Mouse (Mus musculus) MEL (cell line): ENCODE measurements around the gene Ppdpf. TPM values are rescaled to one million over a fixed set of nuclear protein-coding genes. Genes with fewer than 3 reads are reported as not detected.

Source experiments
- DNase-seq: peaks from one replicate; pipeline ENCODE4 v3.0.0; 2011; ENCODE audit warnings: low read depth, low spot score
- H3K27ac ChIP-seq: 2 replicates; pipeline ENCODE4 v1.5.1; 2012; ENCODE audit warnings: low read depth, mild to moderate bottlenecking, control low read depth, low read length, moderate library complexity; ENCODE audit not compliant: control insufficient read depth
- H3K27me3 ChIP-seq, 2 experiments: fragments of 150-350 bp in 1 of 2; sonication (generic) in 1 of 2; 2 replicates each; pipeline ENCODE4 v1.6.1; 2012; ENCODE audit warnings: low read length in 2 of 2, mild to moderate bottlenecking in 2 of 2, improper control_type of control experiment in 1 of 2, moderate library complexity in 1 of 2; ENCODE audit not compliant: insufficient read depth in 2 of 2, control insufficient read depth in 1 of 2
- H3K36me3 ChIP-seq, 2 experiments: 2 replicates each; pipeline ENCODE4 v1.6.1; 2012 to 2014; ENCODE audit warnings: low read length in 2 of 2, improper control_type of control experiment in 1 of 2, inconsistent platforms in 1 of 2, mild to moderate bottlenecking in 1 of 2; ENCODE audit not compliant: insufficient read depth in 2 of 2, control insufficient read depth in 1 of 2
- H3K4me1 ChIP-seq, 2 experiments: fragments of 150-350 bp in 1 of 2; sonication (generic) in 1 of 2; 2 replicates each; pipeline ENCODE4 v1.6.1; 2012; ENCODE audit warnings: low read length in 2 of 2, improper control_type of control experiment in 1 of 2, mild to moderate bottlenecking in 1 of 2; ENCODE audit not compliant: insufficient read depth in 2 of 2, control insufficient read depth in 1 of 2
- H3K4me3 ChIP-seq, 2 experiments: fragments of 150-350 bp in 1 of 2; sonication (generic) in 1 of 2; 2 replicates each; pipeline ENCODE4 v1.5.1; 2012; ENCODE audit warnings: low read depth in 2 of 2, low read length in 2 of 2, mild to moderate bottlenecking in 2 of 2, moderate library complexity in 2 of 2, control low read depth in 1 of 2, improper control_type of control experiment in 1 of 2; ENCODE audit not compliant: control insufficient read depth in 1 of 2, insufficient read depth in 1 of 2
- H3K79me2 ChIP-seq: 2 replicates; pipeline ENCODE4 v1.6.1; 2012; ENCODE audit warnings: mild to moderate bottlenecking, low read length, moderate library complexity; ENCODE audit not compliant: control insufficient read depth, poor library complexity, insufficient read depth
- H3K9ac ChIP-seq: 2 replicates; pipeline ENCODE4 v1.6.1; 2012; ENCODE audit warnings: low read depth, mild to moderate bottlenecking, control low read depth, low read length, moderate library complexity; ENCODE audit not compliant: control insufficient read depth, poor library complexity, severe bottlenecking
- H3K9me3 ChIP-seq: fragments of 150-350 bp; sonication (generic); replicated peaks from 2 replicates; pipeline ENCODE4 v1.6.1; 2012; ENCODE audit warnings: mild to moderate bottlenecking, low read length, improper control_type of control experiment, moderate library complexity; ENCODE audit not compliant: insufficient read depth
- BHLHE40 ChIP-seq: IDR thresholded peaks from 2 replicates; pipeline ENCODE4 v1.6.1; 2012; ENCODE audit warnings: low read depth, mild to moderate bottlenecking, inconsistent platforms, low read length, improper control_type of control experiment, borderline replicate concordance
- CHD1 ChIP-seq: IDR thresholded peaks from 2 replicates; pipeline ENCODE4 v1.6.1; 2012; ENCODE audit warnings: low read depth, mild to moderate bottlenecking, inconsistent platforms, low read length, improper control_type of control experiment
- E2F4 ChIP-seq: IDR thresholded peaks from 2 replicates; pipeline ENCODE4 v1.6.1; 2011; ENCODE audit warnings: low read depth, low read length, improper control_type of control experiment, borderline replicate concordance
- ELF1 ChIP-seq: IDR thresholded peaks from 2 replicates; pipeline ENCODE4 v1.6.1; 2014; ENCODE audit warnings: low read depth, mild to moderate bottlenecking, inconsistent platforms, low read length, improper control_type of control experiment, moderate library complexity
- ETS1 ChIP-seq: IDR thresholded peaks from 2 replicates; pipeline ENCODE4 v1.6.1; 2012; ENCODE audit warnings: low read depth, mild to moderate bottlenecking, inconsistent platforms, low read length, improper control_type of control experiment, moderate library complexity
- GABPA ChIP-seq: IDR thresholded peaks from 2 replicates; pipeline ENCODE4 v1.6.1; 2012; ENCODE audit warnings: low read depth, mild to moderate bottlenecking, inconsistent platforms, low read length, improper control_type of control experiment, moderate library complexity
- HCFC1 ChIP-seq: IDR thresholded peaks from 2 replicates; pipeline ENCODE4 v1.6.1; 2012; ENCODE audit warnings: low read depth, mild to moderate bottlenecking, inconsistent platforms, low read length, improper control_type of control experiment, moderate library complexity
- JUND ChIP-seq: IDR thresholded peaks from 2 replicates; pipeline ENCODE4 v1.6.1; 2011; ENCODE audit warnings: low read depth, mild to moderate bottlenecking, improper control_type of control experiment, low read length
- MAFK ChIP-seq: IDR thresholded peaks from 2 replicates; pipeline ENCODE4 v1.6.1; 2011; ENCODE audit warnings: low read depth, mild to moderate bottlenecking, low read length, improper control_type of control experiment, borderline replicate concordance
- MAX ChIP-seq: IDR thresholded peaks from 2 replicates; pipeline ENCODE4 v1.6.1; 2011; ENCODE audit warnings: low read length, improper control_type of control experiment
- MYB ChIP-seq: IDR thresholded peaks from 2 replicates; pipeline ENCODE4 v1.6.1; 2011; ENCODE audit warnings: mild to moderate bottlenecking, low read depth, low read length, improper control_type of control experiment
- NRF1 ChIP-seq: IDR thresholded peaks from 2 replicates; pipeline ENCODE4 v1.6.1; 2014; ENCODE audit warnings: low read depth, mild to moderate bottlenecking, inconsistent platforms, low read length, improper control_type of control experiment, moderate library complexity; ENCODE audit not compliant: poor library complexity, insufficient read depth, severe bottlenecking
- POLR2AphosphoS5 ChIP-seq: IDR thresholded peaks from 2 replicates; pipeline ENCODE4 v1.6.1; 2012; ENCODE audit warnings: low read depth, borderline replicate concordance, mild to moderate bottlenecking, inconsistent platforms, low read length, moderate library complexity, mixed read lengths
- RAD21 ChIP-seq: IDR thresholded peaks from 2 replicates; pipeline ENCODE4 v1.6.1; 2011; ENCODE audit warnings: mild to moderate bottlenecking, low read depth, low read length, improper control_type of control experiment
- TAL1 ChIP-seq: IDR thresholded peaks from 2 replicates; pipeline ENCODE4 v1.6.1; 2012; ENCODE audit warnings: mild to moderate bottlenecking, inconsistent platforms, low read length, moderate library complexity, mixed read lengths
- TBP ChIP-seq: IDR thresholded peaks from 2 replicates; pipeline ENCODE4 v1.8.0; 2011; ENCODE audit warnings: low read depth, low read length, improper control_type of control experiment
- TCF12 ChIP-seq: IDR thresholded peaks from 2 replicates; pipeline ENCODE4 v1.6.1; 2014; ENCODE audit warnings: low read depth, mild to moderate bottlenecking, inconsistent platforms, low read length, improper control_type of control experiment, moderate library complexity
- UBTF ChIP-seq: IDR thresholded peaks from 2 replicates; pipeline ENCODE4 v1.6.1; 2012; ENCODE audit warnings: low read depth, mild to moderate bottlenecking, inconsistent platforms, low read length, improper control_type of control experiment, moderate library complexity, borderline replicate concordance; ENCODE audit not compliant: insufficient read depth
- ZKSCAN1 ChIP-seq: IDR thresholded peaks from 2 replicates; pipeline ENCODE4 v1.6.1; 2012; ENCODE audit warnings: low read depth, mild to moderate bottlenecking, inconsistent platforms, low read length, improper control_type of control experiment, moderate library complexity
- ZNF384 ChIP-seq: IDR thresholded peaks from 2 replicates; pipeline ENCODE4 v1.6.1; 2012; ENCODE audit warnings: low read depth, mild to moderate bottlenecking, inconsistent platforms, low read length, improper control_type of control experiment
- polyA plus RNA-seq, 2 experiments: library from polyadenylated mRNA; stranded (reverse) in 1 of 2; unstranded in 1 of 2; fragments of >175 nt in 1 of 2; fragments of >200 nt in 1 of 2; gene quantifications; 2 replicates each; pipeline versions ENCODE4 v1.2.1 to v1.2.4; 2012; ENCODE audit warnings: low replicate concordance in 2 of 2, low read depth in 1 of 2; ENCODE audit not compliant: insufficient read length in 2 of 2, insufficient read depth in 1 of 2, missing spikeins in 1 of 2
- total RNA-seq: library from RNA; depleted of rRNA; stranded (reverse); fragments of 300-350 nt; gene quantifications from 2 replicates; pipeline ENCODE4 v1.2.3, GENCODE M21; 2012

The Ppdpf gene
- total and polyA plus RNA-seq, 3 experiments, result 20.2 to 73.4 TPM; not detected in 1

GRCm38 (mm10) chr2:181201606-181202005 is 14.6 kb downstream of the Ppdpf start:
- H3K27me3 ChIP-seq, result peaks cover 3 to 6% of the 10 kb centered on the region in 2 experiments

GRCm38 (mm10) chr2:181202422-181202821 is 15.4 kb downstream of the Ppdpf start, which contains the start of gene Ptk6:
Ptk6 (minus strand) TSS chr2:181202789.
- Histone ChIP-seq H3K36me3 (no peaks in the 10 kb centered on the region), H3K27me3 (peaks cover 3 to 4% of the 10 kb centered on the region in 2 experiments), H3K79me2 (no peaks in the 10 kb centered on the region), H3K4me1 (no peaks in the 10 kb centered on the region), H3K9ac (no peak within 1 kb of the TSS), H3K9me3 (no peaks in the 10 kb centered on the region), H3K27ac (no peak within 1 kb of the TSS), H3K4me3 (no peak within 1 kb of the TSS)
- no peak for DNase-seq
- TF ChIP-seq BHLHE40, result no peak
- TF ChIP-seq MYB, result no peak
- no peak for TF ChIP-seq MAFK
- no peak for TF ChIP-seq ZKSCAN1
- TF ChIP-seq TBP, result no peak
- no peak for TF ChIP-seq TAL1
- TF ChIP-seq RAD21, result no peak
- TF ChIP-seq MAX, result no peak
- TF ChIP-seq UBTF, result no peak
- TF ChIP-seq JUND, result no peak
- no peak for TF ChIP-seq HCFC1
- no peak for TF ChIP-seq CHD1

More at GRCm38 (mm10) chr2:181201606-181202005, 14.6 kb downstream of the Ppdpf start:
- TF ChIP-seq GABPA (no peak), HCFC1 (no peak), NRF1 (no peak), E2F4 (no peak), ELF1 (no peak), ETS1 (no peak), TAL1 (no peak), POLR2AphosphoS5 (no peak), TCF12 (no peak), MYB (no peak), UBTF (no peak), ZNF384 (no peak)
- H3K27ac ChIP-seq, result no peak overlapping the region
- no peaks in the 10 kb centered on the region for H3K79me2 ChIP-seq
- H3K36me3 ChIP-seq, result no peaks in the 10 kb centered on the region
- H3K9ac ChIP-seq, result no peak overlapping the region
- no peaks in the 10 kb centered on the region for H3K9me3 ChIP-seq
- no peak for DNase-seq
- no peak overlapping the region for H3K4me3 ChIP-seq
- H3K4me1 ChIP-seq, result no peaks in the 10 kb centered on the region
